Mouse (Mus musculus) kidney, adult 2 months (tissue): ENCODE measurements around the gene Zmiz1. TPM values are rescaled to one million over a fixed set of nuclear protein-coding genes. Genes with fewer than 3 reads are reported as not detected.
A peak's percentile ranks its signal among the peaks of the same experiment; 100 is the strongest.

Experiments used
- DNase-seq: peaks from one replicate; pipeline ENCODE4 v3.0.0; 2021
- H3K27ac ChIP-seq: fragments of 200-500 bp; 2 replicates; pipeline ENCODE4 v1.5.1; 2012; ENCODE audit warnings: low read depth, low read length, control low read depth, inconsistent platforms; ENCODE audit not compliant: insufficient read depth
- H3K27me3 ChIP-seq: fragments of 200-500 bp; replicated peaks from 2 replicates; pipeline ENCODE4 v1.6.1; 2012; ENCODE audit warnings: mild to moderate bottlenecking, moderate library complexity, low read length, inconsistent platforms; ENCODE audit not compliant: control insufficient read depth, insufficient read depth
- H3K36me3 ChIP-seq: fragments of 200-500 bp; 2 replicates; pipeline ENCODE4 v1.6.1; 2012; ENCODE audit warnings: mild to moderate bottlenecking, moderate library complexity, low read length, inconsistent platforms; ENCODE audit not compliant: control insufficient read depth, insufficient read depth
- H3K4me1 ChIP-seq: fragments of 200-500 bp; 2 replicates; pipeline ENCODE4 v1.6.1; 2011; ENCODE audit warnings: low read length; ENCODE audit not compliant: control insufficient read depth, insufficient read depth
- H3K4me3 ChIP-seq: fragments of 200-500 bp; 2 replicates; pipeline ENCODE4 v1.5.1; 2011; ENCODE audit warnings: mild to moderate bottlenecking, low read depth, low read length, control low read depth; ENCODE audit not compliant: insufficient read depth
- CTCF ChIP-seq: fragments of 200-500 bp; conservative IDR thresholded peaks from 2 replicates; pipeline ENCODE4 v1.5.1; 2011; ENCODE audit warnings: low read depth, mild to moderate bottlenecking, control low read depth, low read length, moderate library complexity, mixed read lengths; ENCODE audit not compliant: insufficient read depth, insufficient read length
- POLR2A ChIP-seq: fragments of 200-500 bp; IDR thresholded peaks from one replicate; pipeline ENCODE4 v1.6.1; 2011; ENCODE audit warnings: low read depth, low read length, control low read depth
- WGBS: fragments of 180-500 bp; shearing (Covaris S2); methylation state at CpG from one replicate; pipeline ENCODE4 v1.1.7; 2018; 5-methylcytosine and 5-hydroxymethylcytosine counted together
- polyA plus RNA-seq: library from polyadenylated mRNA; depleted of rRNA; stranded (reverse); fragments of >200 nt; gene quantifications from 2 replicates; pipeline ENCODE4 v1.2.3, GENCODE M21; 2012

Zmiz1 gene
- polyA plus RNA-seq, 1 experiment = 42.6 TPM

DNA sequence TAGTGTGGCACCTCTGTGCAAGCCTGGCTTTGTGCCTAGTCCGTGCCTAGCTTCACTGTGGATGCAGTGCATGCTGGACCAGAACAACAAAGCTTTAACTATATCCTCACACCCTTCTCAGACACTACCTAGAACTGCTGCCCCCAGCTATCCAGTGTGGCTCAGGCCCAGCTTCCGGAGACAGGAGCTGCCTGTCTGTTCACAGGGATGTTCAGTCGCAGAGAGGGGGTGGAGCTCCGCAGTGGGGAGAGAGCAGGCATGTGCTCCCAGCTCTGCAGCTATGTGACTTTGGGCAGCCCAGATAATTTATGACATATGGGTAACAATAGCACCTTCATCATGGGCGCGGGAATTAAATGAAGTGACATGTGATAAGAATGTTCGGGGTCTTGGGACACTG lies 52.0 kb downstream of the Zmiz1 start:
- DNase-seq = peak; percentile 61
- Histone ChIP-seq H3K4me3 (no peak overlapping the region), H3K27ac (no peak overlapping the region), H3K4me1 (peaks cover 54% of the 10 kb centered on the region), H3K36me3 (no peaks in the 10 kb centered on the region), H3K27me3 (no peaks in the 10 kb centered on the region)
- WGBS = 42% methylated on average over 7 of the region's 7 CpGs
- TF ChIP-seq POLR2A = no peak
- no peak for TF ChIP-seq CTCF

GRCm38 (mm10) chr14:25511564-25511963 lies 52.6 kb downstream of the Zmiz1 start:
- 47% methylated on average over 3 of the region's 3 CpGs for WGBS
- Histone ChIP-seq H3K27me3 (no peaks in the 10 kb centered on the region), H3K4me3 (no peak overlapping the region), H3K36me3 (no peaks in the 10 kb centered on the region), H3K4me1 (peaks cover 54% of the 10 kb centered on the region), H3K27ac (no peak overlapping the region)
- DNase-seq = no peak
- no peak for TF ChIP-seq POLR2A

- no peak overlapping the region for H3K4me3 ChIP-seq
- H3K27ac ChIP-seq = no peak overlapping the region
- no peaks in the 10 kb centered on the region for H3K27me3 ChIP-seq
- WGBS = 59% methylated on average over 5 of the region's 5 CpGs
- no peaks in the 10 kb centered on the region for H3K36me3 ChIP-seq
- TF ChIP-seq CTCF (no peak), POLR2A (no peak)
- peaks cover 57% of the 10 kb centered on the region for H3K4me1 ChIP-seq
- DNase-seq = no peak
Observed at GRCm38 (mm10) chr14:25511967-25512366, 53.0 kb downstream of the Zmiz1 start.

- DNase-seq = no peak
- 67% methylated on average over 6 of the region's 6 CpGs for WGBS
- H3K36me3 ChIP-seq = no peaks in the 10 kb centered on the region
- H3K27ac ChIP-seq = no peak overlapping the region
- no peaks in the 10 kb centered on the region for H3K27me3 ChIP-seq
- TF ChIP-seq CTCF (no peak), POLR2A (no peak)
- peaks cover 61% of the 10 kb centered on the region for H3K4me1 ChIP-seq
- H3K4me3 ChIP-seq = no peak overlapping the region
Observed at GRCm38 (mm10) chr14:25512803-25513202, 53.8 kb downstream of the Zmiz1 start.

DNA sequence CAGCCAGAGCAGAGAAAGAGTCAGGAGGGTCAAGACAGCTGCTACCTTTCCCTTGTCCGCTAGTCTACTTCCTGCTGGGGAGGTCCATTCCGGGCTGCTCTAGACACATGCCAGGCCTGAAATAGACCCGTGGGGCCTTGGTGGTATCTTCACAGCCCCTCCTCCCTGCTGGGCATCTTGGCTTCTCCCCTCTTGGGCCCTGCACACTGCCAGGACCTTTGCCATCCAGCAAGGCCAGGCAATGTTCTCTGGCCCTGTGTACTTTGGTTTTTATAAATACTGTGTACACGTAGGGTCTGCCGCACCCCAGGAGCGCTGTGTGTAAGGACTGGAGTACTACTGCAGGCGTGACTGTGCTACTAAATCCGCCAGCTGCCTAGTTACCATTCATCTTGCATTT lies 54.5 kb downstream of the Zmiz1 start:
- TF ChIP-seq CTCF (no peak), POLR2A (no peak)
- no peak overlapping the region for H3K4me3 ChIP-seq
- WGBS = 58% methylated on average over 8 of the region's 8 CpGs
- H3K27me3 ChIP-seq = no peaks in the 10 kb centered on the region
- peaks cover 56% of the 10 kb centered on the region for H3K4me1 ChIP-seq
- no peaks in the 10 kb centered on the region for H3K36me3 ChIP-seq
- no peak for DNase-seq
- H3K27ac ChIP-seq = no peak overlapping the region; the same call in 1 of the 2 replicates

DNA sequence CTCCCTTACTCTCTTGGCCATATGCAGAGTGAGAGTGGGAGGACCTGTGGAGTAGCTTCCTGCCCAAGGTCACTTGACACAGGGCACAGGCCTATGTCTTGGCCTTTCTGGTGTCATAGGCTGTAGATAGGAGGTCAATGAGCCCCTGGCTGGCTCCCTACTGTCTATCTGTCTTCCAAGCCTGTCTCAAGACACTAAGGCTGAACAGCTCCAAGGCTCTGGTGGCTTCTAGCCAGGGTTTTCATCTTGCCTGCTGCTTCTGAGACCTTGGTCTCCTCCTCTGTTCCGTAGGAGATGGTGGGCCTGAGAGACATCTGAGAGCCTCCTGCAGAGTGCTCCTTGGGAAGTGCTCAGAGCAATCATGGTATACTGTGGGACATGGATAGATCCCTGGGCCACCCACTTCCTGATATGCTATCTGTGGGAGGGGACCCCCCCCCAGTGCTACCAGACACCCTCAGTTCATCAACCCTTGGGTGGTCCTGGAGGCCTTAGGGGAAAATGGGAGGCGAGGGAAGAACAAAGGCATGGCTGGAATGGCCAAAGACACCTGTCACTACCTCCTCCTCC lies 56.0 kb downstream of the Zmiz1 start:
- Histone ChIP-seq H3K27ac (peak overlapping the region; percentile 69; the same call in 1 of the 2 replicates), H3K4me3 (no peak overlapping the region), H3K36me3 (no peaks in the 10 kb centered on the region), H3K4me1 (peaks cover 49% of the 10 kb centered on the region), H3K27me3 (no peaks in the 10 kb centered on the region)
- TF ChIP-seq POLR2A = no peak
- TF ChIP-seq CTCF = no peak
- 65% methylated on average over 2 of the region's 2 CpGs for WGBS
- DNase-seq = no peak

GRCm38 (mm10) chr14:25515924-25516323 lies 56.9 kb downstream of the Zmiz1 start:
- TF ChIP-seq CTCF (no peak), POLR2A (no peak)
- peak; percentile 94 for DNase-seq
- Histone ChIP-seq H3K27ac (peak overlapping the region; percentile 69), H3K36me3 (no peaks in the 10 kb centered on the region), H3K4me3 (no peak overlapping the region), H3K4me1 (peaks cover 50% of the 10 kb centered on the region), H3K27me3 (no peaks in the 10 kb centered on the region)
- 11% methylated on average over 9 of the region's 9 CpGs for WGBS
